15 mouse cellular contexts compared by ENCODE assay signal in the genomic region with DNA sequence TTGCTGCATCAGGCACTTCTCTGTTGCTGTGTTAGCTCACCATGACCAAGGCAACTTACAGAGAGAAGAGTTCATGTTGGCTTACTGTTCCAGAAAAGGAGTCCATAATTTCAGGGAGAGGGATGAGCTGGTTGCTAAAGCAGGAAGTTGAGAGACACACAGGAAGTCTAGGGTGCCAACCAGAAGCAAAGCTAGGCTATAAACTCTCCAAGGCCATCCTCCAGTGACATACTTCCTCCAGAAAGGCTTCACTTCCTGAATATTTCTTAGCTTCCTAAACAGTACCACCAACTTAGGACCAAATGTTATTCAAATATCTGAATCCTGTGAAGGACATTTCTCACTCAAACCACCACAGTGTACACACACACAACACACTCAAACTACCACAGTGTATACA.
"Had no signal": no experiment of that assay in that cellular context is flagged by ENCODE, and none has a peak within 500 bp of the region (broad histone marks: within the 10 kb centered on the region; RNA-seq: fewer than 3 reads in every experiment).

No protein-coding gene starts in this region.

- H3K9me3 ChIP-seq: limb, embryonic 13.5 days; midbrain, embryonic 10.5 days; neural tube, embryonic 13.5 days; stomach, embryonic 15.5 days had no signal

- H3K36me3 ChIP-seq: limb, embryonic 13.5 days; midbrain, embryonic 10.5 days; neural tube, embryonic 13.5 days; stomach, embryonic 15.5 days had no signal

- H3K27ac ChIP-seq: layer of hippocampus, adult 2 months; limb, embryonic 13.5 days; liver, embryonic 14.5 days; midbrain, embryonic 10.5 days; neural tube, embryonic 13.5 days; stomach, embryonic 15.5 days had no signal

- H3K9ac ChIP-seq: limb, embryonic 13.5 days; liver, embryonic 14.5 days; neural tube, embryonic 13.5 days; stomach, embryonic 15.5 days had no signal

- H3K27me3 ChIP-seq: limb, embryonic 13.5 days; neural tube, embryonic 13.5 days; stomach, embryonic 15.5 days had no signal

- H3K4me2 ChIP-seq: limb, embryonic 13.5 days; neural tube, embryonic 13.5 days; stomach, embryonic 15.5 days had no signal

- H3K4me3 ChIP-seq: layer of hippocampus, adult 2 months; limb, embryonic 13.5 days; midbrain, embryonic 10.5 days; neural tube, embryonic 13.5 days; stomach, embryonic 15.5 days had no signal

- DNase-seq: kidney, postnatal 10 days; kidney, postnatal 4 days; left cerebral cortex, postnatal 4 days; lung, adult 18-20 months; midbrain, embryonic 14.5 days; retina, postnatal 1 day; right cerebral cortex, postnatal 14 days; thymus, adult 2 months; thymus, postnatal 25 days had no signal
